Mouse (Mus musculus) megakaryocyte, embryonic 14.5 days (primary cell): ENCODE measurements around the gene Higd1b.

ENCODE experiments used
- FLI1 ChIP-seq: IDR thresholded peaks from 2 replicates; pipeline ENCODE4 v1.6.1; 2012; ENCODE audit warnings: low read length, inconsistent platforms, mixed read lengths
- GATA1 ChIP-seq: IDR thresholded peaks from 3 replicates; pipeline ENCODE4 v1.6.1; 2012; ENCODE audit warnings: mixed read lengths, low read length, inconsistent platforms, borderline replicate concordance

DNA sequence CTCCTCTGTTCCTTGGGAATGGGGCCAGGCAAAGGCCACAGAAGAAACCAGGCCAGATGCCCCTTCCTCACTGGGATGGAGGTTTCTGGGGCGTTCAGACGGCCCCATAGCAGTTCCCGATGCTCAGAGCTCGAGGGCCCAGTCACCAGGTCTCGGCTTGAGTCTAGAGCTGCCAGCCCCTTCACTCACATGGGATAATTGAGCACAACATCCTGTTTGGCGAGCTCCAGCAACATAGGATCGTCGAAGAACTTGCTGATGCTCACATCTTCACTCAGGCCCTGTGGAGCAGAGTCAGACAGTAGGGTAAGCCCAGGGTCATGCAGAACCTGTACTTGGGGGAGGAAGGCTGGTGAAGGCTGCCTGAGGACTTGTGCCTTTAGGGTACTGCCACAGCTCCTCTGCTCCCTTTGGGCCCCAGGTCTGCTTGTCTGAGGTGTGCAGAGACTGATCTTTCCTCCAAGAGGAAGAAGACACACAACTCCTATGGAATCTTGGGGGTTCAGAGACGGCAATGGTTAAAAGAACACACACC, 3.0 kb downstream of the Higd1b start:
- TF ChIP-seq GATA1 (no peak), FLI1 (no peak)
